Mouse (Mus musculus) forebrain, embryonic 15.5 days (tissue): ENCODE results near the gene Dusp9. TPM values are rescaled to one million over a fixed set of nuclear protein-coding genes. Genes with fewer than 3 reads are reported as not detected.

Experiments used
- ATAC-seq: fragments of 200-750 bp; cut with Nextera tagmentation; replicated peaks from 2 replicates; pipeline ENCODE4 v1.8.0; 2017; ENCODE audit warnings: mild to moderate bottlenecking, moderate TSS enrichment, moderate library complexity
- H3K27ac ChIP-seq: fragments of 300-500 bp; sonication (generic); replicated peaks from 2 replicates; pipeline ENCODE4 v1.5.1; 2015; ENCODE audit warnings: mild to moderate bottlenecking, inconsistent platforms
- H3K27me3 ChIP-seq: fragments of 300-500 bp; sonication (generic); 2 replicates; pipeline ENCODE4 v1.6.1; 2015; ENCODE audit warnings: inconsistent platforms
- H3K36me3 ChIP-seq: fragments of 300-500 bp; sonication (generic); 2 replicates; pipeline ENCODE4 v1.6.1; 2015; ENCODE audit warnings: mild to moderate bottlenecking, inconsistent platforms
- H3K4me1 ChIP-seq: fragments of 300-500 bp; sonication (generic); 2 replicates; pipeline ENCODE4 v1.6.1; 2015; ENCODE audit warnings: inconsistent platforms
- H3K4me2 ChIP-seq: fragments of 300-500 bp; sonication (generic); replicated peaks from 2 replicates; pipeline ENCODE4 v1.6.1; 2015; ENCODE audit warnings: mild to moderate bottlenecking, inconsistent platforms
- H3K4me3 ChIP-seq: fragments of 300-500 bp; sonication (generic); 2 replicates; pipeline ENCODE4 v1.5.1; 2015; ENCODE audit warnings: mild to moderate bottlenecking, inconsistent platforms
- H3K9ac ChIP-seq: fragments of 300-500 bp; sonication (generic); replicated peaks from 2 replicates; pipeline ENCODE4 v1.6.1; 2015; ENCODE audit warnings: mild to moderate bottlenecking, inconsistent platforms
- H3K9me3 ChIP-seq: fragments of 300-500 bp; sonication (generic); 2 replicates; pipeline ENCODE4 v1.6.1; 2016; ENCODE audit warnings: inconsistent platforms
- WGBS: fragments of 180-500 bp; shearing (Covaris S2); methylation state at CpG from one replicate; pipeline ENCODE4 v1.1.7; 2015; ENCODE audit warnings: mixed read lengths; 5-methylcytosine and 5-hydroxymethylcytosine counted together
- polyA plus RNA-seq: library from polyadenylated mRNA; unstranded; fragments of >200 nt; fragmentation: Nextera tagmentation; extraction: Ambion mirVana; gene quantifications from 2 replicates; pipeline ENCODE4 v1.2.1, GENCODE M21; 2015

The Dusp9 gene
- polyA plus RNA-seq, result 0.33 and 0.43 TPM in 2 replicates

DNA sequence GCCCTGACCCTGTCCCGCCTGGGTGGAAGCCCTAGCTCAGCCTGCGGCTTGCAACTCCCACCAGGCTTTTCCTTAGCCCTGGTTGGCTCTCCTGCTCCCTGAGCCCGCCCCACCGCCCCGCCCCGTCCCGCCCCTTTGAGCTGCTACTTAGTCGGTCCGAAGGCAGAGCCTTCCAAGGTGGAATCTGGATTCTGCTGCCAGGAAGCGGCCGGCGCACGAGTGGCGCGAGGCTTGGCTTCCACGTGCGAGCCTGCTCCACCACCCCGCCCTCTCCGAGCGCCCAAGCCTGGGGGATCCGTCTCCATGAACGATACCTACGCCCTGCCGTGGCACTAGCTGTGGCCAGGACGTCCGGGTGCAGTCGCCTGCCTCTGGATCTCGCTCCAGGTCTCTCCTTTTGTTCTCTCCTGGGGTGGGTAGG is at the start of gene Dusp9:
Gene Dusp9 (plus strand): TSS at position 165 of the 421 bp plus-strand sequence.
- 29% methylated on average over 27 of the region's 28 CpGs for WGBS
- no peaks in the 10 kb centered on the region for H3K9me3 ChIP-seq
- ATAC-seq, result peak; percentile 73
- peak within 1 kb of the TSS; percentile 49 for H3K4me2 ChIP-seq
- H3K36me3 ChIP-seq, result no peaks in the 10 kb centered on the region
- no peak within 1 kb of the TSS for H3K9ac ChIP-seq
- peak within 1 kb of the TSS; percentile 36 for H3K4me3 ChIP-seq
- no peak within 1 kb of the TSS for H3K27ac ChIP-seq
- H3K27me3 ChIP-seq, result peaks cover 24% of the 10 kb centered on the region
- peaks cover 16% of the 10 kb centered on the region for H3K4me1 ChIP-seq

- H3K27me3 ChIP-seq, result no peaks in the 10 kb centered on the region
- WGBS, result 35% methylated on average over 6 of the region's 6 CpGs
- H3K9me3 ChIP-seq, result no peaks in the 10 kb centered on the region
- H3K4me3 ChIP-seq, result no peak overlapping the region
- no peaks in the 10 kb centered on the region for H3K4me1 ChIP-seq
- H3K4me2 ChIP-seq, result no peak overlapping the region
- H3K36me3 ChIP-seq, result no peaks in the 10 kb centered on the region
- no peak overlapping the region for H3K27ac ChIP-seq
- H3K9ac ChIP-seq, result no peak overlapping the region
- no peak for ATAC-seq
Measured at GRCm38 (mm10) chrX:73593212-73593611, 46.0 kb upstream of the Dusp9 start.

DNA sequence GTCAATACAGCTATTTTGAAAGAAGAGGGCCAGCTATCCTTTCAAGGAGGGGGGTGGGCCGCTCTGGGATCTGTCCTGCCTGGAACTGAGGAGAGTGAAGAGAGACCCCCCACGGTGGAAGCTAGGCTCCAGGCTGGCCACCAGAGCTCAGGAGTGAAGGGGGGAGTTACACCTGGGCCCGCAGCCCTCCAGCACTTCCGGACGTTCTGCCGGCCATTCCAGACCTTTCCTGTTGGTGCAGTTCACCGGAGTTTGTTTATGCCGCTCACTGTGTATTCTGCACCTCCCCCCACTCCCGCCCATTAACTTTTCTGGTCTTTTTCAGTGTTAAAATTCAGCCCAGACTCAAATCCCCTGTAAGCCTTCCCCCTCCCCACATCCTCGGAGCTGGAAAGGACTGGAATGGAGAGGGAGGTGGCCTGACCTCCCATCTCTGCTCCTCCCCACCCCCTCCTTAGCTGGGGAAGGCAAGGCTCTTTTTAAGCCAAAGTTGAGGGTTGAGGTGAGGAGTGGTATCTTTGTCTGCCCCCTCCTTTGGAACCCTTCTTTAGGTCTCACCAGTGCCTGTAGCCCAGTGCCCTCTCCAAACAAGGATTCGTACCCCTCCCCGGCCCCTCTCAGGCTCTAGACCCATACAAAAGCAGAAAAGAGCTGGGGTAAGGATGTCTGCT is 44.6 kb upstream of the Dusp9 start:
- no peak for ATAC-seq
- H3K4me1 ChIP-seq, result no peaks in the 10 kb centered on the region
- H3K27ac ChIP-seq, result no peak overlapping the region
- H3K9ac ChIP-seq, result no peak overlapping the region
- no peaks in the 10 kb centered on the region for H3K9me3 ChIP-seq
- no peak overlapping the region for H3K4me3 ChIP-seq
- 43% methylated on average over 12 of the region's 12 CpGs for WGBS
- H3K36me3 ChIP-seq, result no peaks in the 10 kb centered on the region
- H3K4me2 ChIP-seq, result no peak overlapping the region
- no peaks in the 10 kb centered on the region for H3K27me3 ChIP-seq

DNA sequence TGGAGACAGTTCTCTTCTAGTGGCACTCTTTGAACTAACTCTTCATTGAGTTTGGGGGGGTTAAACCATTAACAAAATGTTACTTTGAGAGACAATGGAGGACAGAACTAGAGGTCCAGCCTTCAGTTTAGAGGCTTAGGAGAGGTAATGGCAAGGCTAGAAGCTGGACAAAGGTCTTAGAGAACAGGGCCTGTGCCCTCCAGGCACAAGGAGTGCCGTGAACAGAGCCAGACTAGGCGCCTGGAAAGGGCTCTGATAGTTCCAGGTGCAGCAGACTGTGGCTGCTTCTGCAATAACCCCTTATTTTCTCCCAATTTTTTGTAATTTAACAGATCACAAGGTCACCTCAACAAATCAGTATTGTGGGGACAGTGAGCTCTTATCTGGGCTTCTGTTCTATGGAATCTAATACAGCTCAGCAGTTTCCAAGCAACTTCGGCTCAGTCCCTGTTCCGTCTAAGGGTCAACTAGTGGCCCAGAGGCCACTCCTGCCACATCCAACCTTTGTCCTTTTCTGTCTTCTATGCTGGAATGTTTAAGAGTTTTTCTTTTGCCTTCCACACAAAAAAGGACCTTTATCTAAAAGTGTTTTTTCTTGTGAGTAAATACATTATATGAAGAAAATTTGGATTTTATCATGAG is 43.8 kb upstream of the Dusp9 start:
- Histone ChIP-seq H3K27ac (no peak overlapping the region), H3K9ac (no peak overlapping the region), H3K9me3 (no peaks in the 10 kb centered on the region), H3K4me3 (no peak overlapping the region), H3K4me2 (no peak overlapping the region), H3K36me3 (no peaks in the 10 kb centered on the region), H3K4me1 (no peaks in the 10 kb centered on the region), H3K27me3 (no peaks in the 10 kb centered on the region)
- no peak for ATAC-seq
- 63% methylated on average over 4 of the region's 4 CpGs for WGBS

DNA sequence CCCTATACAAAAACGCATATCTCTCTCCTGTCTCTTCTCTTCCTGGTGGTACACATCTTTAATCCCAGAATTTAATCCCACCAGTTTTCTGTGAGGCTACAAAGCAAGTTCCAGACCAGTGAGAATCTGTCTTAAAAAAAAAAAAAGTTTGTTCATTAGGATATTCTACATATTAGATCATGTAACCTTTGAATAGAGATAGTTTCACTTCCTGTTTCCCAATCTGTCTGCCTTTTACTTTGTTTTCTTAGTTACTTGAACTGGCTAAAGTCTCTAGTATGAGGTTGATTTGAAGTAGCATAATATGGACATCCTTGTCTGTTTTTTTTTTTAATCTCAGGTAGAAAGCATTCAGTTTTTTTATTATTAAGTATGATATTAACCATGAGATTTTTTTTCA is 37.8 kb upstream of the Dusp9 start:
- WGBS, result 57% methylated on average over 1 of the region's 1 CpGs

GRCm38 (mm10) chrX:73613665-73614064 is 25.6 kb upstream of the Dusp9 start:
- Histone ChIP-seq H3K4me3 (no peak overlapping the region), H3K9ac (no peak overlapping the region), H3K9me3 (no peaks in the 10 kb centered on the region), H3K36me3 (no peaks in the 10 kb centered on the region), H3K27me3 (no peaks in the 10 kb centered on the region), H3K4me1 (no peaks in the 10 kb centered on the region), H3K27ac (no peak overlapping the region), H3K4me2 (no peak overlapping the region)
- ATAC-seq, result no peak
- WGBS, result 67% methylated on average over 4 of the region's 4 CpGs

More for the DNA sequence above, 37.8 kb upstream of the Dusp9 start:
- Histone ChIP-seq H3K9me3 (no peaks in the 10 kb centered on the region), H3K27ac (no peak overlapping the region), H3K36me3 (no peaks in the 10 kb centered on the region), H3K4me3 (no peak overlapping the region), H3K4me2 (no peak overlapping the region), H3K9ac (no peak overlapping the region), H3K27me3 (no peaks in the 10 kb centered on the region), H3K4me1 (no peaks in the 10 kb centered on the region)
- no peak for ATAC-seq

- 90% methylated on average over 1 of the region's 1 CpGs for WGBS
- Histone ChIP-seq H3K4me2 (no peak overlapping the region), H3K27me3 (no peaks in the 10 kb centered on the region), H3K4me1 (no peaks in the 10 kb centered on the region), H3K9ac (no peak overlapping the region), H3K9me3 (no peaks in the 10 kb centered on the region), H3K36me3 (no peaks in the 10 kb centered on the region), H3K27ac (no peak overlapping the region), H3K4me3 (no peak overlapping the region)
- no peak for ATAC-seq
Measured at GRCm38 (mm10) chrX:73615876-73616275, 23.3 kb upstream of the Dusp9 start.

DNA sequence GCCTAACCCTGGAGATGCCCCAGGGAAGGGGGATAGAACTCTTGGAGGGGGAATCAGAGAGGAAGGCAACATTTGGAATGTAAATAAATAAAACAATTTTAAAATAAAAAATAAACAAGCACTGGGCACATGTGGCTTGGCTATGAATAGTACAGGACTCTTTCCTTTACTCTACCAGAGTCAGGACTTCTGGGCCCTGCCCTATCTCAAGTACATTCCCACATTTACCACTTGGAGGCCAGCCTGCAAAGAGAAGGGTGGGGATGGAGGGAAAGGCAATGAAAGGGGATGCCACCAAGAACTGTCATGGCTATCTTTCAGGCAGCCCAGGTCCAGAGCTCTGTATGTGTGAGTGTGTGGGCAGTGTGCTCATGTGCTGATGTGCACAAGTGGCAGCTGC is 19.8 kb upstream of the Dusp9 start:
- Histone ChIP-seq H3K4me3 (no peak overlapping the region), H3K36me3 (no peaks in the 10 kb centered on the region), H3K9ac (no peak overlapping the region), H3K4me1 (no peaks in the 10 kb centered on the region), H3K9me3 (no peaks in the 10 kb centered on the region), H3K4me2 (no peak overlapping the region), H3K27ac (no peak overlapping the region), H3K27me3 (no peaks in the 10 kb centered on the region)
- no peak for ATAC-seq

- H3K27me3 ChIP-seq, result no peaks in the 10 kb centered on the region
- H3K4me2 ChIP-seq, result no peak overlapping the region
- H3K27ac ChIP-seq, result no peak overlapping the region
- no peak overlapping the region for H3K9ac ChIP-seq
- H3K9me3 ChIP-seq, result no peaks in the 10 kb centered on the region
- WGBS, result 95% methylated on average over 2 of the region's 2 CpGs
- H3K4me3 ChIP-seq, result no peak overlapping the region
- H3K36me3 ChIP-seq, result no peaks in the 10 kb centered on the region
- no peaks in the 10 kb centered on the region for H3K4me1 ChIP-seq
- no peak for ATAC-seq
Measured at GRCm38 (mm10) chrX:73619890-73620289, 19.3 kb upstream of the Dusp9 start.

- no peaks in the 10 kb centered on the region for H3K4me1 ChIP-seq
- no peaks in the 10 kb centered on the region for H3K27me3 ChIP-seq
- H3K9me3 ChIP-seq, result no peaks in the 10 kb centered on the region
- no peak overlapping the region for H3K4me3 ChIP-seq
- H3K36me3 ChIP-seq, result no peaks in the 10 kb centered on the region
- no peak for ATAC-seq
- H3K27ac ChIP-seq, result no peak overlapping the region
- H3K4me2 ChIP-seq, result no peak overlapping the region
- no peak overlapping the region for H3K9ac ChIP-seq
Measured at GRCm38 (mm10) chrX:73626981-73627380, 12.2 kb upstream of the Dusp9 start.

DNA sequence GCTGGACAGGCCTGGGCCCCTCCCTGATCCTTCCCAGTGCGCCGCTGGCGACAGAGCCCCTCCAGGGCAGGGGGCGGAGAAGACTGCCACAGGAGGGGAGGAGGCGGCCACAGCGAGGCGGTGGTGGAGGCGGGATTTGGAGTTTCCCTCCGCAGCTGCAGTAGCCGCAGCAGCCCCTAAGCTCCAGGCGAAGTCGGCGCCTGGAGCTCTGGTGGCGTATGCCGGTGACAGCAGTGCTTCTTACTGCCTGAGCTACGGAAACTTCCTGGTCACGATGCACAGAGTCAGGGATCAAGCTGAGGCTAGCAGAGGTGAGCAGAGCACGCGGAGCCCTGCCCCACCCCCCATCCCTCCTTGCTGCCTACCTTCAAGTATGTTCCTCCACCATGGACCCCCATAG is 3.8 kb upstream of the Dusp9 start:
- no peak overlapping the region for H3K9ac ChIP-seq
- no peaks in the 10 kb centered on the region for H3K9me3 ChIP-seq
- no peak for ATAC-seq
- peak overlapping the region; percentile 10; the same call in 1 of the 2 replicates for H3K4me3 ChIP-seq
- peak overlapping the region; percentile 24 for H3K4me2 ChIP-seq
- H3K27me3 ChIP-seq, result peaks cover 24% of the 10 kb centered on the region
- H3K36me3 ChIP-seq, result no peaks in the 10 kb centered on the region
- peaks cover 16% of the 10 kb centered on the region for H3K4me1 ChIP-seq
- WGBS, result 10% methylated on average over 16 of the region's 19 CpGs
- H3K27ac ChIP-seq, result no peak overlapping the region

- Histone ChIP-seq H3K4me1 (peaks cover 16% of the 10 kb centered on the region), H3K9ac (no peak overlapping the region; the same call in 1 of the 2 replicates), H3K4me2 (peak overlapping the region; percentile 66), H3K27ac (no peak overlapping the region), H3K27me3 (peaks cover 24% of the 10 kb centered on the region), H3K4me3 (peak overlapping the region; percentile 38), H3K9me3 (no peaks in the 10 kb centered on the region), H3K36me3 (no peaks in the 10 kb centered on the region)
- whole genome bisulfite sequencing, result 17% methylated on average over 19 of the region's 19 CpGs
- no peak for ATAC-seq
Measured at GRCm38 (mm10) chrX:73637415-73637814, 1.8 kb upstream of the Dusp9 start.
